Mouse (Mus musculus): ENCODE measurements around the gene Syn3.
"Not testable (repeated sequence)": the region's sequence is repeated elsewhere in the genome, so short reads cannot be mapped to it uniquely, and the experiment has no call there.

The Syn3 gene

DNA sequence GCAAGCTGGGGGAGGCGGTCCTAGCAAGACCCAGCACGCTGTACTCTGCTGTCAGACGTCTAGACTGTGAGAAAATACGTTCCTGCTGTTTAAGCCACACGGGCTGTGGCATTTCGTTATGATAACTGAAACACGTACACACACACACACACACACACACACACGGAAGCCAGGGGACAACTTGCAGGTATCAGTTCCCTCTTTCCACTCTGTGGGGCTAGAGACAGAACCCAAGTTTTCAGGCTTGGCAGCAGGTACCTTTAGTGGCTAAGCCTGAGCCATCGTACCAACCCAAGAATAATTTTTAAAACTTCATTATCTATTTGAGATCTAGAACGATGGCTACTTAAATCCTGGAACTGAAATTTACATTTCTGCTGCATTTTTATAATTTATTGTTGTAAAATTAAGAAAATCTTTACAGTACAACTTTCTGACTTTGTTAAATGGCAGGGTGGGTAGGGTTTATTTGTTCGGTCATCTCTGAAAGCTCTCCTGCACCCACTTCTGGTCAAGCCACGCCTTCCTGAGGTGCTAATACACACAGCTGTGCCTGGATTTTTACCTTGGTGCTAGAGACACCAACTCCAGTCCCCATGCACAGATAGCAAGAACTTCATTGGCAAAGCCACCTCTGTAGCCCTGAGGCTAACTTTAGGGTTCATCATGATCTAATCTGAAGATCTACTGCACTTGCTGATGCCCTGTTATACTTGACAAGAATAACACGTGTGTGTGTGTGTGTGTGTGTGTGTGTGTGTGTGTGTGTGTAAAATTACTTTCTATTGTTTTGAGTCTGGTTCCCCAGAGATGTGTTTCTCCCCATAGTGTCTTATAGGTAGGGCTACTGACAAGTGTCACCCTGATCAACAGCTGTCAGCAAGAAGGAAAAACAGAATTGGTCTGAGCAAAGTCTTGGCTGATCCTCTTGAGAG, 29.8 kb downstream of the Syn3 start:
- no peak for DNase-seq (ENCODE audit: low spot score)

DNA sequence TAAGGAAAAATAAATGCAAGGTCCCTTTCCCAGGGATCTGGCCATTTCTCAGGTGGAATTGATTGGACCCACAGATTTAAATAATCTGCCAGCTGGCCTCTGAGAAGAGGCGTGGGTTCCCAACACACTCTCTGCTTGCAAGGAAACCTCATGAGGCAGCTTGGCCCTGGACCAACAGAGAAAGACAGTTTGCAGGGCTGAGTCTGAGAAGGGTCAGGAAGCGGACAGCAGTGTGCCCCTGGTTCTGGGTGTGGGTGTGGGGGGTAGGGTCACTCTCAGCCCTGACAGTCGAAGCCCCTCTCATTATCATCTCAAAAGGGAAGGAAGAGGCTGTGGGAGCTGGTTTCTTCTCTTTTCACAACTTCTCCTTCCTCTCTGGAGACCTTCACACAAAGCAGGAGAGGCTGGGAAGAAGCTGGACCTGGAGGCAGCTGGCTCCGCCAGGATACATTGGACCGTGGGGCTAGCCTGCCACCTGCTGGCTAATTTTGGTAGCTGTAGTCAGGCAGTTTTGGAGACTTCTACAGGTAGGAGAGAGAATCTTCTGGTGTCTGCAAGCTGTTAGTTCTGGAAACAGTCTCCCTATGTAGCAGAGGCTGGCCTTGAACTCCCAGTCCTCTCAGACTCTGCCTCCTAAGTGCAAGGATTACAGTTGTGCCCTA, 35.0 kb downstream of the Syn3 start:
- DNase-seq (ENCODE audit: low spot score): peak; percentile 42

DNA sequence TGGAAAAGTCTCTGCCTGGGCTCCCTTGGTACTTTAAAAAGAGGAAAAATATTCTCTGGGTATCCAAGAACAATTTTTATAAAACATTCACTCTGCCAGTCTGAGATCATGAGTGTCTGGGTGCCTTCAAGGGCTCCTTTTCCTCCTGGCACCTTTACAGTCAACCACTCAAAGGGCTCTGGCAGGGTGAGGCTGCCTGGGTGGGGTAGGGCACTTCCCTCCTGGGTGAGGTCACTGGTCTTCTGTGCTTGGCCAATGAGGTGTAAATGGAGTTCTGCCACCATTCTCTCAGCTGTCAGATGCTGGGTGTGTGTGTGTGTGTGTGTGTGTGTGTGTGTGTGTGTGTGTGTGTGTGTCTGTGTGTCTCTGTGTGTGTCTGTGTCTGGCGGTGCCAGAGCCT, 39.1 kb downstream of the Syn3 start:
- DNase-seq (ENCODE audit: low spot score): no peak

DNA sequence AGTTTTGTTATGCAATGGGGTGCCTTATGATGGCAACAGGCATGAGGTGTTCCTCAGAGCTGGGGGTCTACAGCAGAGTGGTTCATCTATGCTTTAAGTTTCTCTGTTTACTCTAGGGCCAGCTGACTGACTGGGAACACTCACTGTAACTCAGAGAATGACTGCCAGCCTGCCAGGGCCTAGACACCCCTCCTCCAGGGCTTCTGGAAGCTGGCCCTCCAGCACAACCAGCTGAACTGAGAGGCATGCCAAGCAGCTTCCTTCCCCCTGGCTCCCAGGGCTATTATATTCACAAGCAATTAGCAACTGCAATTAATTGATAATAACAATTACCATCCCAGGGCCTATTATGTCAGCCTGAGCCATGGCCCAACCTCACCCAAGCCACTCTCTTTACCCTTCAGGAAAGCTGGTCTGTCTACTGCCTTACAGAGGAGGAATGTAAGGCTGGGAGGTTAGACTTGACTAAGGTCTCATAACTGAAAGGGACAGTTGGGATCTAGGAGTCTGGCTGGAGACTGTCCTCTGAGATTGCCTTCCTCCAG, 41.0 kb downstream of the Syn3 start:
- DNase-seq (ENCODE audit: low spot score): no peak

DNA sequence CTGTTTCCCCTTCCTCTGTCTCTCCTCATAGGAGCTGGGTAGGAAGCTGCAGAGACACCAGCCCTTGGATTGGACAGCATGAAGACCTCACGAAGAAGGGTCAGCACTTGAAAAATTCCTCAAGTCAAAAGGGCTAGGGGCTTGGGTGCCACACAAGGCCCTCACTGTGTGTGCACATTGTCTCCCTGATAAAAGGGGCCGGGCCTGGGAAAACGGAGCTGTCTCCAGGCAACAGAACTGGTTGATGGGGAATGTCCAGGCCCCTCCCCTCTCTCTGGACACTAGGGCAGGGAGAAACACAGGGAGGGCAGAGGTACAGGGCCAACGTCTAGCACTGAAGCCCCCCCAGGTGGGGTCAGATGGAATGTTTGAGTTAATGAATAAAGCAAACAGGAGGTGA, 41.5 kb downstream of the Syn3 start:
- no peak for DNase-seq (ENCODE audit: low spot score)

DNA sequence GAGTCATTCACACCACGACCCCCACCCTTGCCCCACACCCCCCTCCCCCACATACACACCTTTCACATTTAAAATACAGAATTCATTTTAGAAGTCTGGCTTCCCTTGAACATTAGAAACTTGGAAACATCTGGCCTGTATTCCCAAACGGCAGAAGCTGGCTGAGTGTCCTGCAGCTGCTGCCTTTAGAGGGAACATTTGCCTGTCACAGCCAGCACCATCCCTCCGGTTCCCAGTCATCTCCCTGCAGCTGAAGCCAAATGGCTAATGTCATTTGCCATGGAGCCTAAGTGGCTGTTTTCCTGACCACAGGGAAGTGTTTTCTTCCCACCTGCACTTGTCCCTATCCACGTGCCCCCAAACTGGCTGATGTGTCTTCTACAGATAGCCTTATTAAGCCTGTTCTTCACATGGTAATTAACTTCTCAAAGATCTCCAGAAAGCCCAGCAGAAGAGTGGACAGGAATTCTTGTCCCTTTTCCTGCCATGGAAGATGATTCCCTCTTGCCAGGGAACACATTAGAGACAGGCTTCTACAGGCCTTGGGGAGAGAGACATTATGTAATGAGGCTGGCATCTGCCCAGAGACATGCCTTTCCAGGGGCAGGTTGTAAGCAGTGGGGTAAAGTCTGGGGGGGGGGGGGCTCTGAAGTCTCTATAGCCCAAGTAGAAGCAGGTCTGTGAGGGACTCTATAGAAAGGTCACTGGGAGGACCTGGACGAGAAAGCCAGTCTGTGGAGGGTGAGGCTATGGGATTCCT, 43.2 kb downstream of the Syn3 start:
- DNase-seq (ENCODE audit: low spot score): no peak

DNA sequence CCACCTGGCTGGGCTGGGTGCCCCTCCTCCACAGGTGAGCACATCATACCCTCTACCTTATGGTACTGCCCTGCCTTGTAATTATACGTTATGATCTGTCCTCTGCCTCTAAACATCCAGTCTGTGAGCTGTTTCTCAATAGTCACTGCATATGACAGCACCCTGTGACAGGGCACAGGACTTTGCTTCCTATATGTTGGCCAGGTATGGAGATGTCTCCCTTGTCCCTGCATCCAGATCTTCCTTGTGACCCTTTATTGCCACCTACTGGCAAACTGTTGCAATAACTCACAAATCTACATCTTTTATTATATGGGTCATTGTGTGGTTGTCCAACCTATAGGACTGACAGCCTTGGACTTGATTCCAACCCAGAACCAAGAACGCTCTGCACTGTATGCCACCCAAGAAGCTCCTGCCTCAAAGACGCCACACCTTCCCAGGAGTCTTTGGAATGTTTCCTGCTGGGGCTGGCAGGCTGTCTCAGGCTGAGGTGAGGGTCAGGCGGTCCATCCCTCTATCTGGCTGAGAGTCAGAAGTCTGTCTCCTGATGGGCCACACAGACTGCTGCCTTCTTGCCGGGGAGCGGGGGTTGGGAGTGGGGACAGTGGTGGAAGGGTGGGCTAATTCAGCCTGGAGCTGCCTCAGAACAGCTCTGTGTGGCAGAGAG, 46.2 kb downstream of the Syn3 start:
- peak; percentile 41 for DNase-seq (ENCODE audit: low spot score)

DNA sequence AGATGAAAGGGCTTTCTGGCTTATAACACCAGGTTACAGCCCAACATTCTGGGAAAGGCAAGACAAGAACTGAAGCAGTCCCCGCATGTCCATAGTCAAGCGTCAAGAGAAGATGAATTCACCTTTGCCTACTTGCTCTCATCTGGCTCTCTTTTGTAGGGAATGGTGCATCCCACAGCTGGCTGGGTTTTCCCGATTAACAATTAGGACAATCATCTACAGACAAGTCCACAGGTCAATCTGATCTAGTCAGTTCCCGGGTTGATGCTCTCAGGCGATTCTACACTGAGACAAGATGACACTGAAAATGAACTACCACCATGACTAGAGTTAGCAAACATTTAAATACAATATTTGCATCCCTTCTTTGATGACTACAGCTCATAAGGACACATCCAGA, 47.4 kb downstream of the Syn3 start:
- no peak for DNase-seq (ENCODE audit: low spot score)

DNA sequence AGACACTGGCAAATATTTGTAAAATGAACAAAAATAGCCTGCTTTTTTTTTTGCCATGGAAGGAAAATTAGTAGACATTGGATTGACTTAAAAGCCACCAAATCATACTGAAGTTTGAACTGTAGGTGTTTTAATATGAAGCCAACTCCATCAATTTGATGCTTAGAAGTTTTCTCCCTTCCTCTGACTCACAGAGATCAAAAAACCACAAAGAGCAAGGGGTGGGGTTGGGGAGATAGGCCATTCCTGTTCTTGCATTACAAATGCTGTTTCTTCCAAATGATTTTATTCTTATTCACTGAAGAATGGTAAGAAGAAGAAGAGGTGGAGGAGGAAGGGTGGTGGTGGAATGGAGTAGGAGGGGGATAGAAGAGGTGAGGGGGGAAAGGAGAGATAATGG, 52.0 kb downstream of the Syn3 start:
- no peak for DNase-seq (ENCODE audit: low spot score)

DNA sequence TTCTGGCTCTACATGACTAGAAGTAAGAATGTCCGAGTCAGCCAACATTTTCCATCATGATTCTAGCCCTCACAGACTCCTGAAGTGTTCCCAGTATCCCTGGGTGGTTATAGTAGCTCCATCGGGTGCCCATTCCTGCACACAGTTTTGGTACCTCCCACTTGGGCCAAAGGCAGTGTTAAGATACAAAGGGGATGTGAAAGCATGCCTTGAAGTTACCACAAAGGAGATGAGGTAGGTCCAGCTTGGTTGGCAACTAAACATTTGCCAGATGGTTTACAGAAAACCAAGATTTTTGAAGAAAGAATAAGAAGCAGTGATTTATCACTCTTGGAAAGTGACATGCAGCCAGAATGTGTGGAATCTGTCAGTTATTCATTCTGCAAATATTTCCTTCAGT, 53.5 kb downstream of the Syn3 start:
- DNase-seq (ENCODE audit: low spot score): no peak

DNA sequence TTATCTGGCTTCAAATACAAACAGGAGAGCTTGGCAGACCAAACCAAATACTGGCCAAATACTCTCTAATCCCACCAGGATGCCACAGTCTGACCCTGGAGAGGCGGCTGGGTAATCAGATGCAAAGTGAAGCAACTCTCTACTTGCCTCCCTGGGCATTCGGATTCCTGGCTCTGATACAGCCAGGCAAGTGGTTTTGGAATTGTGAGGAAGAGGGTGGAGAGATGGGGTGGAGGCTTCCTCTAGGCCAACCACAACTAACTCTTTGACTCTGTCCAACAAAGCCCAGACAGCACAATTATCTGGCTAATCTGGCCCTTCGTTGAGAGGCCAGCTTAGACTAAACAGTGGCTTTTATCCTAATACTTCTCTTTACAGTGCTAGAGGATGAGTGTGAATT, 54.0 kb downstream of the Syn3 start:
- no peak for DNase-seq (ENCODE audit: low spot score)

DNA sequence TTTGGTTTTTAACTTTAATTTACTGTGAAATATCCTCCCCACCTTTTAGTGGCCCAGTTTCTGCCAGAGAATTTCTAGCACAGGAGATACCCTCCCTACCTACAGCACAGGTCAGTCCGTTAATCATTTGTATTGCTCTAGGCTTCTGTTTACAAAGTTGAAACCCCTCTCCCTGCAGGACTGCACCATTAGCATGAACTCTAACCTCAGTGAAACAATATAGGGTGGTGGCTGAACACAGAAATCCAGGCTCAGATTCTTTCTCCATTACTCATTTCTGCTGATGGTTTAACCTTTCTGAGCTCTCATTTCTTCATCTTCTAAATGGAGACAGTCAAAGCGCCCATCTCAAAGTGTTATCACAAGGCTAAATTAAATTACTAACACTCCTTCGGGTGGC, 56.9 kb downstream of the Syn3 start:
- no peak for DNase-seq (ENCODE audit: low spot score)

DNA sequence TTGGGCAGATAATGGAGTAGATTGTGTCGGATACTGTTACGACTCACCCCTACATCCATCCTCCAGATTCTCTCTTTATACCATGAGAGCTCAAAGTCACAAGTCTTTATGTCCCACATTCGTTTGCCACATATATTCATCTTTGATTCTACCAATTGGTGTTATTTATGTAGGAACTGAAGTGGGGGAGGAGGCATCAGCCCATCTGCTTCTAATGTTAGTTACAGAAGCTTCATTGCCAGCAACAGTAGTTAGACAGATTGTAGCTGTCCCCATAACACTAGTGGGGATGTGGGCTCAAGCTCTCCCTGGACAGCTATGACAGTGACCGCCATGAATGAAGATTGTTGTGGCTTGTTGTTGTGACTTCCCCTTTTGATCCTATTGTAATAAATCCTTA, 59.1 kb downstream of the Syn3 start:
- DNase-seq (ENCODE audit: low spot score): no peak

DNA sequence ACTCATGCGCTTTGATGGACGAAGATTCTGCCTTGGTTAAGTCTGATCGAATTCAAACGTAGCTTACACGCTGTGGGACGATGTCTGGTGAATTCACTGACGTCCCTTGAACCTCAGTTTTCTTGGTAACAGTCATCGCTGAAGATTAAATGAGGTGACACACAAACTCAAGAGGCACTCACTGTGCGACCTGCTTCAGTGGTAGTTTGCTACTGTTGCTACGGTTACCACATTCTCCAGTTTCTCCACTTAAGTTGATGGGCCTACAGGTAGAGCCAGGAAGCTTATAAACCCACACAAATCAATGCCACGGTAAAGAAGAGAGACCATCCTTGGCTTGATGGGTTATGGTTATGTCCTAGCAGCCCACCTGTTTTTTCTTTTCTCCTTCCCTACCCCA, 61.4 kb downstream of the Syn3 start:
- DNase-seq (ENCODE audit: low spot score): no peak

DNA sequence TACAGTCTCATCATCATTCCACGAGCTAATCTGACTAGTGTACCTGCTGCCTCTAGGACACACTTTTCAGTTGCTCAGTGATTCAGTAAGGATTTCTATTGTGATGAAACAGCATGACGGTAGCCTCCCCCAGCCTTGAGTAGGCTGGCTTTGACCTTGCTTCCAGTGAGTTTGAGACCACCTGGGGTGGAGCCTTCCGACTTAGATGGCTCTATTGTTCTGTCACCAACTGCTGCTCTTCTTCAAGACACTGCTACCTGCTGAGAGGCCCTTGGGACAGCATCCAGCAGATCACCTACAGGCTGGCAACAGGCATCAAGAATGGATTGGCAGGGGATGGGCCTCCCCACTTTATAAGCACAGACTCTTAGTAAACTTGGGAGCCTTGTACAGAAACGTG, 63.7 kb downstream of the Syn3 start:
- not testable (repeated sequence) for DNase-seq (ENCODE audit: low spot score)

DNA sequence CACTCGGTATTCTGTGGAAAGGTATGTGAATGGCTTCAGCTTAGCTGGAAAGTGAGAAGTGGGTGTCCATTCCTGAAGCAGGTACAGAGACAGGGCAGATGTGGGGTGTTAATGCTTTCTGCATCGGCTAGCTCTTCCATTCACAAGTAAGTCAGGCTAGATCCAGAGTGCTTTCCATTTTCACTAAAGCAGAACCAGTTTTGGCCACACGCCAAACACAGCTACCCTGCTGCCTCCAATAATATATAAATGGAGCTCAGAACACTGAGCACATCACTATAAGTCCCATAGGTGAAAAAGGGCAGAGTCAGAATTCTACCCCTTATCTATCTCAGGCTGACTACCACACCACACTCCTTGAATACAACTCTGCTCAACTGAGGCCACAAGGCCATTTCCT, 69.0 kb downstream of the Syn3 start:
- DNase-seq (ENCODE audit: low spot score): no peak

DNA sequence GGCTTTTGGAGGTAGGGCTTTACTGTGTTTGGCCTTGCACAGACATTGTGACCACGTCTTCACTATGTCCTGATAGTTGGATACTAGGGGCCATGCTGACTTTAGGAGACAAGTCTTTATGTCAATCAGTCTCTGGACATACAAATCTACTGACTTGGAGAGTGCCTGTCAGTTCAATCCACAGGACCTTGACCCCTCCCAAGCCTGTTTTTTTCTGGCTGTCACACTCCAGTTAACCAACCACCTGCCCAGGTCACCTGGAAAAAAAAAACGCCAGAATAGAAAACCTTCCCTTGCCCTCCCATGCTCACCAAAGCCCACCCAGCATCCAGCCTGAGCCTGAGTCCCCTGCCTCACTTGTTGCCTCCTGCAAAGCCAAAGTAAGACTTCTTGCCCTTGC, 70.7 kb downstream of the Syn3 start:
- no peak for DNase-seq (ENCODE audit: low spot score)

DNA sequence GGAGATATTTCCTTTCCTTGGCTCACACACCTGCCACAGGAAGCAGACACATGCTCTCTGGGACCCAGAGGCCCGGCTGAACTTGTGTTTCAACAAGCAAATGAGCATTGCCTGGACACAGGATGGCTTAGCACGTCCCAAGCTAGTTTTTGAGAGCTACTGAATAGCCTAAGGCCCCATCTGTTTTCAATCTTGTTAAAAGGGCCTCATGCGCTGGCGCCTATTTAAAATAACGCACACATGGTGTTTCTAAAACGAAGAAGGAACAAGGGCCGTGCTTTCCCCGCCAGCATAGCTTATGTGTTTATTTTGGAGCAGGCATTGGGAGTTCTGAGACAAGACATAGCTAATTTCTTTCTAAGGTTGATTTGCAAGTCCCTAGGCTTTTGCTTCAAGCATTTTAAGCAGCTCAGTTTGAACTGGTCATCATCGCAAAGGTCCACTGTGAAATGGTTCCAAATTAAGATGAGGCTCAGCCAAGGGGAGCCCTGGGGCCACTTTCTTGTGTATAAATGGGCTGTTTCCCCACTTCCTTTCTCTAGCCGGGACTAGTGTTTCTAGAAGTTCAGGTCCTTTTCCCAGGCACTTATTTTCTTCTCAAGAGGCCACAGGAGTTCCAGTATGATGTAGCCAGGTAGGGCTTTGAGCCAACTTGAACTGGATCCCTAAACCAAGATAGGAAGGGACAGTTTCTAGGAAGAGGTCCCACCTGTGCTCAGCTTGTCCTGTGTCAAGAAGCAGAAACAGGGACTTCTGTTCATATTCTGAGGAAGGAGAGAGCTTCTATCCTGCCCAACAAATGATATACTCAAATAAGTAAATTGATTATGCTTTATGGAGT, 72.8 kb downstream of the Syn3 start:
- no peak for DNase-seq (ENCODE audit: low spot score)

DNA sequence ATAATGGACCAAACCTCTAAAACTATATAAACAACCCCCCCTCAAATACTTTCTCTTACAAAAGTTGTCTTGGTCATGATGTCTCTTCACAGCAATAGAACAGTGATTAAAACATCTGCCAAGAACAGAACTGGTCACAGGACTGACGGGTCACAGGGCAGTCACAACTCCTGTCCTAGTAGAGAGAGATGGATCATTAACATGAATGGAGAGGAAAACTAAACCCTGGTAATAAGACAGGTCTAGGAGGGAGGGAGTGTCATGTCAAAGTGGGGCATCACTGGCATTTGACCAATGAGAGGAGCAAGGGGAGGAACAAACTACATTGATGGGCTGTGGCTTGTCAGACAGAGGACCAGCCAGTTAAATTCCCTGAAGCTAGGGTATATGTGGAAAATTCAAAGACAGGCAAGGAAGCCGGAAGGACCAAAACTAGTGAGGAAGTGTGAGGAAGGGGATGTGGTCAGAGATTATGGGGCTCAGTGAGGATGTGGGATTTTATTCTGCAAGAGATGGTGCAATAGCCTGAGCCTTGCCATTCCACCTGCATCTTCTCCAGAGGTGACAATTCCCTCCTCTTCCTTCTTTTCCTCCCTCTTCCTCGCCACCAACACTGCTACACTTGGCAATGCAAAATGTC, 76.8 kb downstream of the Syn3 start:
- DNase-seq (ENCODE audit: low spot score): no peak

DNA sequence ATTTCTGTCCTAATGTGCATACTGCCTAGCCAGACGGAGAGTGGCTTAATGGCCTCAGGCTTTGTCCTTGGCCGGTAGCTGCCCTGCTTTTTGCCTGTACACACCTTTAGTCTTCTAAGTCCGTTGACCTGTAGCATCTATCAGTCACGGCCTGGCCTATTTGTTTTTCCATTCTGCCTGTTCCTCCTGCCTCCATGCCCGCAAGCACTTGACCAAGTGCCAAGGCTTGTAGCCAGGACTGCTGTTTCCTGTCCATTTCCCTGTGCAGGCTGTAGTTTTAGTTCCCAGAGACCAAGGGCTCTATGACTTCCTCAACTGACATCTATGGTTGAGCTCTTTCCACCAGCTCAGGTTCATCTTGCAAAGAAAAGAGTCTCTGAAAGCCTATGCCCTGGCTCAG, 79.8 kb downstream of the Syn3 start:
- no peak for DNase-seq (ENCODE audit: low spot score)

DNA sequence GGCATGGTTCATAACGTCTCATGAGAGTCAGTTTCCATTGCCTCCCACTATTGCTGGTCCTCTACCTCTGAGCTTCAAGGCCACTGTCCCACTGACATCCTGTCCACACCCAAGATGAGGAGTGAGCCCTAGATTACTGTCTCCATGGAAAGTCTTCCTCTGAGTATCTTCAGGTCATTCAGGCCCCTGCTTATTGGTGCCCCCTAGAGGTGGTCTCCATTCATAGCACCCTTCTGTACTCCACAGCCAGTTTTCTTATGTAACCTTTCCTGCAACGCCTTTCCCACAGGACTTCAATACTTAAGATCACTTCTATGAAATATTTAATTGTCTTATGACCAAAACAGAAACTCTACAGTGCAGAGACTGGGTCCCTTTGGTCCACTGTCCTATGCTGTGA, 80.4 kb downstream of the Syn3 start:
- peak; percentile 1 for DNase-seq (ENCODE audit: low spot score)

Measured in c-Kit-positive CD71-positive TER-119-positive erythroid progenitor cells, embryonic 14.5 days (primary cell).